Mouse (Mus musculus) heart, embryonic 15.5 days (tissue): ENCODE data around the gene 4930544D05Rik. TPM values are rescaled to one million over a fixed set of nuclear protein-coding genes. Genes with fewer than 3 reads are reported as not detected.

Experiments used
- ATAC-seq: fragments of 200-750 bp; cut with Nextera tagmentation; replicated peaks from 2 replicates; pipeline ENCODE4 v1.8.0; 2017; ENCODE audit warnings: low read depth, moderate TSS enrichment; ENCODE audit not compliant: insufficient number of reproducible peaks, insufficient read depth, low FRiP score
- H3K27ac ChIP-seq: fragments of 300-500 bp; sonication (generic); 2 replicates; pipeline ENCODE4 v1.5.1; 2015; ENCODE audit warnings: mild to moderate bottlenecking, inconsistent platforms
- H3K27me3 ChIP-seq: fragments of 300-500 bp; sonication (generic); 2 replicates; pipeline ENCODE4 v1.6.1; 2015; ENCODE audit warnings: inconsistent platforms
- H3K36me3 ChIP-seq: fragments of 300-500 bp; sonication (generic); 2 replicates; pipeline ENCODE4 v1.6.1; 2015; ENCODE audit warnings: mild to moderate bottlenecking, inconsistent platforms
- H3K4me1 ChIP-seq: fragments of 300-500 bp; sonication (generic); replicated peaks from 2 replicates; pipeline ENCODE4 v1.6.1; 2015; ENCODE audit warnings: inconsistent platforms
- H3K4me2 ChIP-seq: fragments of 300-500 bp; sonication (generic); 2 replicates; pipeline ENCODE4 v1.6.1; 2015; ENCODE audit warnings: inconsistent platforms, mild to moderate bottlenecking, moderate library complexity
- H3K4me3 ChIP-seq: fragments of 300-500 bp; sonication (generic); 2 replicates; pipeline ENCODE4 v1.5.1; 2015; ENCODE audit warnings: mild to moderate bottlenecking, inconsistent platforms
- H3K9ac ChIP-seq: fragments of 300-500 bp; sonication (generic); 2 replicates; pipeline ENCODE4 v1.6.1; 2015; ENCODE audit warnings: mild to moderate bottlenecking, inconsistent platforms
- H3K9me3 ChIP-seq: fragments of 300-500 bp; sonication (generic); replicated peaks from 2 replicates; pipeline ENCODE4 v1.6.1; 2016; ENCODE audit warnings: inconsistent platforms
- WGBS: fragments of 180-500 bp; shearing (Covaris S2); methylation state at CpG from one replicate; pipeline ENCODE4 v1.1.7; 2015; ENCODE audit warnings: mixed read lengths; 5-methylcytosine and 5-hydroxymethylcytosine counted together
- polyA plus RNA-seq: library from polyadenylated mRNA; unstranded; fragments of >200 nt; fragmentation: Nextera tagmentation; extraction: Ambion mirVana; gene quantifications from 2 replicates; pipeline ENCODE4 v1.2.1, GENCODE M21; 2015

Gene 4930544D05Rik
- polyA plus RNA-seq, 1 experiment from 2014 or later, result not detected

- H3K4me2 ChIP-seq, result peak overlapping the region; percentile 93
- 34% methylated on average over 6 of the region's 6 CpGs for WGBS
- H3K9ac ChIP-seq, result peak overlapping the region; percentile 100
- H3K27ac ChIP-seq, result peak overlapping the region; percentile 99
- no peaks in the 10 kb centered on the region for H3K9me3 ChIP-seq
- peak overlapping the region; percentile 98 for H3K4me3 ChIP-seq
- ATAC-seq, result no peak
- H3K36me3 ChIP-seq, result peaks cover 37% of the 10 kb centered on the region
- H3K4me1 ChIP-seq, result peaks cover 74% of the 10 kb centered on the region
- H3K27me3 ChIP-seq, result no peaks in the 10 kb centered on the region
Measured at GRCm38 (mm10) chr11:70652884-70653344, 37.3 kb downstream of the 4930544D05Rik start.

- Histone ChIP-seq H3K9me3 (no peaks in the 10 kb centered on the region), H3K4me1 (peaks cover 74% of the 10 kb centered on the region), H3K36me3 (peaks cover 37% of the 10 kb centered on the region), H3K27ac (peak overlapping the region; percentile 99), H3K4me2 (peak overlapping the region; percentile 93), H3K9ac (peak overlapping the region; percentile 100), H3K4me3 (peak overlapping the region; percentile 98), H3K27me3 (no peaks in the 10 kb centered on the region)
- ATAC-seq, result peak; percentile 27
- WGBS, result under 1% methylated on average over 60 of the region's 63 CpGs
Measured at GRCm38 (mm10) chr11:70653345-70654197, 37.9 kb downstream of the 4930544D05Rik start.

DNA sequence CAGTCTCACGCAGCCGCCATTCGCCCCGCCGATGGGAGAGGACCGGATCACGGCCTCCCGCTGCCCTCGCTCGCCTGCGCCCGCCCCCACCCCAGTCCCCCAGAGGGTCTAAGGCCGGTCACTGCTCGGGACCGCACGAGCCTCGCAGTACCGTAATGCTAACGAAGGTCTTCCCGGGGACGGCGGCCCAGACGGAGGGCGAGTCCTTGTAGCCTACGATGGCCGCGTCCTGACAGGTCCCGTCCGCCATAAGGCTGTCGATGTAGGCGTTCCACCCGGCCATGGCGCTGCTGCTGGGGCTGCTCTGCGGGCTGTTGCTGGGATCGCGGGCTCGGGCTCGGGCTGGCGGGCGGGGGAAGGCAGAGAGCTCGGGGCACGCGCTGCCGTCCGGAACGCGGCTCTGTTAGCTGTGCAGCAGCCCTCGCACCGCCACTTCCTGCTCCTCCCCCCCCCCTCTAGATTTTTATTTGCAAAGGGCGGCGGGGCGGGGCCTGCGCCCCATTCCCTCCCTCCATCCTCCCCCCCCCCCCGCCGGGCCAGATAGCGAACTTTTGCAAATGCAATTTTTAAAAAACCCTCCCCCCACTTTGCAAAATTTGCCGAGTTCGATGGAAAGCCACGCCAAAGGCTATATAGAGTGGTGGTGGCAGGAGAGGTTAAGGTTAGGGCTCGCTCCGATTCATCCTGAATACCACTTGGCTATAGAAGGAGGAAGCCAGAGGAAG is 38.7 kb downstream of the 4930544D05Rik start, which contains the start of gene Pfn1:
Gene Pfn1, minus strand, starts transcription at position 447 of the 725 bp plus-strand sequence.
- H3K9ac ChIP-seq, result peak within 1 kb of the TSS; percentile 100
- no peaks in the 10 kb centered on the region for H3K9me3 ChIP-seq
- peaks cover 73% of the 10 kb centered on the region for H3K4me1 ChIP-seq
- peak within 1 kb of the TSS; percentile 99 for H3K27ac ChIP-seq
- WGBS, result under 1% methylated on average over 58 of the region's 61 CpGs
- ATAC-seq, result peak; percentile 21
- H3K4me3 ChIP-seq, result peak within 1 kb of the TSS; percentile 98
- H3K4me2 ChIP-seq, result peak within 1 kb of the TSS; percentile 93
- H3K36me3 ChIP-seq, result peaks cover 35% of the 10 kb centered on the region
- H3K27me3 ChIP-seq, result no peaks in the 10 kb centered on the region

GRCm38 (mm10) chr11:70654923-70655570 is 39.4 kb downstream of the 4930544D05Rik start:
- H3K27me3 ChIP-seq, result no peaks in the 10 kb centered on the region
- H3K4me1 ChIP-seq, result peaks cover 67% of the 10 kb centered on the region
- H3K36me3 ChIP-seq, result peaks cover 28% of the 10 kb centered on the region
- peak; percentile 33 for ATAC-seq
- 0% methylated on average over 38 of the region's 48 CpGs for WGBS
- peak overlapping the region; percentile 99 for H3K27ac ChIP-seq
- peak overlapping the region; percentile 93 for H3K4me2 ChIP-seq
- peak overlapping the region; percentile 98 for H3K4me3 ChIP-seq
- peak overlapping the region; percentile 100 for H3K9ac ChIP-seq
- no peaks in the 10 kb centered on the region for H3K9me3 ChIP-seq

GRCm38 (mm10) chr11:70655571-70656455 is 40.2 kb downstream of the 4930544D05Rik start:
- H3K36me3 ChIP-seq, result peaks cover 27% of the 10 kb centered on the region
- peak overlapping the region; percentile 100 for H3K9ac ChIP-seq
- under 1% methylated on average over 59 of the region's 61 CpGs for WGBS
- no peaks in the 10 kb centered on the region for H3K9me3 ChIP-seq
- H3K4me3 ChIP-seq, result peak overlapping the region; percentile 98
- H3K27ac ChIP-seq, result peak overlapping the region; percentile 99
- ATAC-seq, result peak; percentile 5; the same call in 1 of the 2 replicates
- H3K27me3 ChIP-seq, result no peaks in the 10 kb centered on the region
- H3K4me2 ChIP-seq, result peak overlapping the region; percentile 93
- H3K4me1 ChIP-seq, result peaks cover 66% of the 10 kb centered on the region

- peak; percentile 38 for ATAC-seq
Measured at GRCm38 (mm10) chr11:70656456-70656927, 40.8 kb downstream of the 4930544D05Rik start.

DNA sequence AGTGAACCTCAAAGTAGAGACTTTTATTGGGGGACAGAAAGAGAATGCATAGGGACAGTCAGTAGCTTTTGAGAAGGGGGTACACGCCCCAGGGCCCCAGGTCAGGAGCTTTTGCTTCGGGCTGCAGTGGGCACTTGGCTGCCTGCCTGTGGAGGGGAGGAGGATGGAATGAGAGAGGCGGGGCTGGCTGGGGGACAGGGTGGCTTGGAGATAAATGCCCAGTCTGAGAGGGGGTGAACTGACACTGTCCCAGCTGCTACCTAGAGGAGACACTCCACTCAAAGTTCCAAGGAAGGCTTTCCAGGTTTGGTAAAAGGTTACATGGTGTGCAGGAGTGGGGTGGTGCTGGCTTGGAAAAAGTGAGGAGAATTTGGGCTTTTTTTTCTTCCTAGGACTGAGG is 41.3 kb downstream of the 4930544D05Rik start, which contains the start of gene Eno3:
Gene Eno3, plus strand, starts transcription at position 239 of the 400 bp plus-strand sequence.
- Histone ChIP-seq H3K27me3 (no peaks in the 10 kb centered on the region), H3K27ac (peak within 1 kb of the TSS; percentile 99), H3K4me3 (peak within 1 kb of the TSS; percentile 98), H3K4me2 (peak within 1 kb of the TSS; percentile 93), H3K4me1 (peaks cover 63% of the 10 kb centered on the region), H3K9ac (peak within 1 kb of the TSS; percentile 100), H3K9me3 (no peaks in the 10 kb centered on the region), H3K36me3 (peaks cover 25% of the 10 kb centered on the region)
- 12% methylated on average over 3 of the region's 3 CpGs for WGBS
- ATAC-seq, result peak; percentile 48

More at GRCm38 (mm10) chr11:70656456-70656927, 40.8 kb downstream of the 4930544D05Rik start:
- Histone ChIP-seq H3K9ac (peak overlapping the region; percentile 100), H3K27ac (peak overlapping the region; percentile 99), H3K36me3 (peaks cover 26% of the 10 kb centered on the region), H3K27me3 (no peaks in the 10 kb centered on the region), H3K4me3 (peak overlapping the region; percentile 98), H3K4me1 (peaks cover 67% of the 10 kb centered on the region), H3K9me3 (no peaks in the 10 kb centered on the region), H3K4me2 (peak overlapping the region; percentile 93)
- WGBS, result 4% methylated on average over 16 of the region's 16 CpGs

DNA sequence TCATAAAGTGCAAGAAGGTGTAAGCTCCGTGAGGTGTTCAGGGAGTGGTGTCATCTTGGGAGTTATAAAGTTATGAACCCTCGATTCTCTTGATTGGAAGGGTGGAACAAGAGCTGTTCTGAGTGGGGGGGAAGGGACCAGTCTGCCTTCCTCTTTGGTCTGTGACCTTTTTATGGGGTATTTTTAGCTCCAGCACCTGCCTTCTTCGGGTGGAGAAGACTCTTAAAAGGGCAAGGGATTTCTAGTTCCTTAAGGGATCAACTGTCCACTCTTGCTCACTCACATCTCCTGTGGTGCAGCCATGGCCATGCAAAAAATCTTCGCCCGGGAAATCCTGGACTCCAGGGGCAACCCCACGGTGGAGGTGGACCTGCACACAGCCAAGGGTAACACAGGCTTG is 41.9 kb downstream of the 4930544D05Rik start:
- no peak for ATAC-seq
- Histone ChIP-seq H3K4me1 (peaks cover 57% of the 10 kb centered on the region), H3K36me3 (peaks cover 25% of the 10 kb centered on the region), H3K4me2 (peak overlapping the region; percentile 93), H3K27me3 (no peaks in the 10 kb centered on the region), H3K9ac (peak overlapping the region; percentile 59), H3K4me3 (peak overlapping the region; percentile 98), H3K9me3 (no peaks in the 10 kb centered on the region), H3K27ac (peak overlapping the region; percentile 99)
- 34% methylated on average over 6 of the region's 6 CpGs for WGBS

- ATAC-seq, result no peak
- Histone ChIP-seq H3K9me3 (no peaks in the 10 kb centered on the region), H3K27ac (peak overlapping the region; percentile 99), H3K36me3 (peaks cover 25% of the 10 kb centered on the region), H3K9ac (peak overlapping the region; percentile 59), H3K4me2 (peak overlapping the region; percentile 93), H3K4me1 (peaks cover 54% of the 10 kb centered on the region), H3K4me3 (peak overlapping the region; percentile 98), H3K27me3 (no peaks in the 10 kb centered on the region)
- 47% methylated on average over 9 of the region's 9 CpGs for WGBS
Measured at GRCm38 (mm10) chr11:70657991-70658390, 42.3 kb downstream of the 4930544D05Rik start.

DNA sequence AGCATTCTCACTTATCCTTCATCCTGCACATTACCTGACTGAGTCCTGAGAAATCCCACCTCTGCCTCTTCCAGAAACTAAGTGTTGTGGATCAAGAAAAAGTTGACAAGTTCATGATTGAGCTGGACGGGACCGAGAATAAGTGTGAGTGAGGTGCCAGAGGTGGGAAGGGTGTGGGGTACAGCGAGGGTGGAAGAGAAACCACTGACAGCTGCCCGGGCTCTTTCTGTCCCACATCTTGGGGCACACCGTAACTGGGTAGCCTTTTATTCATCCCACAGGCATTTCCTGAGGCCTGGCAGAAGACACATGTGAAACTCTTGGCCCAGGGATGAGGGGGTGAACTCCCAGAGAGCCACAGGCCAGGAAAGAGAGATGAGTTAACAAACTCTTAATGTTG is 42.9 kb downstream of the 4930544D05Rik start:
- Histone ChIP-seq H3K4me1 (peaks cover 53% of the 10 kb centered on the region), H3K4me3 (peak overlapping the region; percentile 98), H3K27me3 (no peaks in the 10 kb centered on the region), H3K36me3 (peaks cover 28% of the 10 kb centered on the region), H3K9ac (peak overlapping the region; percentile 59), H3K27ac (peak overlapping the region; percentile 99), H3K4me2 (peak overlapping the region; percentile 93), H3K9me3 (no peaks in the 10 kb centered on the region)
- WGBS, result 69% methylated on average over 5 of the region's 5 CpGs
- no peak for ATAC-seq
